Mouse (Mus musculus) heart, embryonic 12.5 days (tissue): ENCODE results near the gene Rpp30. TPM values are rescaled to one million over a fixed set of nuclear protein-coding genes. Genes with fewer than 3 reads are reported as not detected.

Source experiments
- polyA plus RNA-seq: library from polyadenylated mRNA; unstranded; fragments of >200 nt; fragmentation: Nextera tagmentation; extraction: Ambion mirVana; gene quantifications from 2 replicates; pipeline ENCODE4 v1.2.1, GENCODE M21; 2016

Rpp30 gene
- polyA plus RNA-seq, 1 experiment from 2014 or later, result 60.8 TPM

Other genes starting within 250 kb of the Rpp30 start
- 0.18 TPM in 1 of 2 replicates, not detected in the other for gene Htr7, start 26.2 kb upstream of the Rpp30 start, polyA plus RNA-seq
- gene Ankrd1, start 36.4 kb downstream of the Rpp30 start, polyA plus RNA-seq, result 493 and 506 TPM in 2 replicates